Mouse (Mus musculus) left cerebral cortex, postnatal 36 days (tissue): ENCODE measurements around the gene Cntn1. TPM values are rescaled to one million over a fixed set of nuclear protein-coding genes. Genes with fewer than 3 reads are reported as not detected.

Source experiments
- DNase-seq, 2 experiments: peaks; one replicate each; pipeline ENCODE4 v3.0.0; 2021 to 2022; ENCODE audit warnings: low spot score in 2 of 2, mixed read lengths in 1 of 2
- intact Hi-C: fragments of 180-260 bp; cut with DNase I; formaldehyde crosslinking; loops from one replicate; pipeline ENCODE4 v1.15.1; 2025
- total RNA-seq, 2 experiments: library from RNA; stranded (reverse); gene quantifications; 2 replicates each; pipeline ENCODE4 v1.2.3; 2021

The Cntn1 gene
- 100 to 1,000 TPM; 289 to 320 TPM for total RNA-seq

DNA sequence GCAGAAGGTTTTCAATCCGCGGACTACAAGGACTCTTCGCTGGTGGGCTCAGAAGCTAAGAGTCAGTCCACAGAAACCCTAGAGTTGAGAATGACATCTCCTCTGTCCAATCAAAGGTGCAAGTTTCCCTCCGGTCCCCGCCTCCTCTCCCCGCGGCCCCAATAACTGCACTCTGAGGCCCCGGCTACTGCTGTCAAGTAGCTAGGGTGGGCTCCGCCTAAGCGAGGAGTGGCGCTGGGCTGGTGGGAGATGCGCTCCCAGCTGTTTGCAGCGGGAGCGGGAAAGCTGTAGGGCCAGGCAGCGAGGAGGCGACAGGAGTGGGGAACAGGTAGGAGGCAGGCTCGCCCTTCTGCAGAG lies at the start of gene Cntn1:
Cntn1 (plus strand) TSS at position 170 of the 357 bp plus-strand sequence.
- DNase-seq: peak; percentile 91
- intact Hi-C loops: loop anchor here (5.0 kb wide), 3 partner anchors 86 to 181 kb away; no protein-coding TSS in a partner anchor

GRCm38 (mm10) chr15:92001431-92001830 lies 49.5 kb upstream of the Cntn1 start:
- intact Hi-C loops: no loop called here
- DNase-seq: no peak

DNA sequence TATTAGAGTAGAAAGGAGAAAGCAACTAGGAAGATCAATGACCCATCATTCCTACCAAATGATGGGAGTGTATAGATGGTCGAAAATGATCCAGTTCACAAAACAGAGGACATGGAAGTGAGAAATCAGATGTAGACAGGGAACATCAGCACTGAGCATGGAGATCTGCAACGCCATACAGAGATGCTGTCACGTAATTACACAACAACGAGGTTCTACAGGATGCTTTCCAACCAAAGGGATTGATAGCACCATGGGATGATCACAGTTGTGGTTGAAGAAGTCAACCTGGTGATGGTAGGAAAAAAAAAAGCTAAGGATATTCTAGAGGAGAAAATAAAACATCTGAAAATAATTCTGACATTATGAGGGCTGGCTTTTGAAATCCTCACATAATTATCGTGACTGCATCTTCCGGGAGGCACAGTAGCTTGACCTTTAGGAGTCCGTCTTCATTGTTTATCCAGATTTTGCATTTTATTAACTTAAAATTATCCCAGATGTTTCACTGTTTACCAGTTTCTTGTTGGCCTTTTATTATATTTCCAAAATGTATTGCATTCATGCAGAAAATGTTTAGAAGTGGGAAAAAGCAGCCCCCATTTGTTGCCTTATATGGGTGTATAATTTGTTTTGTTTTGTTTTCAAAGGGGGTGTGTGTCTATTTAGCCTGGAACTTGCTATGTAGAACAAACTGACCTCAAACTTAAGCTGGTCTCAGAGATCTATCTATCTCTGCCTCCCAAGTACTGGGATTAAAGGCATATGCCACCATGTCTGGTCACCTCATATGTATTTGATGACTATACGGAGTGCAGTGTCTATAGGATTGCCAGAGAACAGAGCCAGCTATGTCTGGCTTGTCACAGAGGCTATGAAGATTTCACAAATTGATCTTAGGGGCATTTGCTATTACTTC lies 38.5 kb upstream of the Cntn1 start:
- intact Hi-C loops: no loop called here
- no peak for DNase-seq

DNA sequence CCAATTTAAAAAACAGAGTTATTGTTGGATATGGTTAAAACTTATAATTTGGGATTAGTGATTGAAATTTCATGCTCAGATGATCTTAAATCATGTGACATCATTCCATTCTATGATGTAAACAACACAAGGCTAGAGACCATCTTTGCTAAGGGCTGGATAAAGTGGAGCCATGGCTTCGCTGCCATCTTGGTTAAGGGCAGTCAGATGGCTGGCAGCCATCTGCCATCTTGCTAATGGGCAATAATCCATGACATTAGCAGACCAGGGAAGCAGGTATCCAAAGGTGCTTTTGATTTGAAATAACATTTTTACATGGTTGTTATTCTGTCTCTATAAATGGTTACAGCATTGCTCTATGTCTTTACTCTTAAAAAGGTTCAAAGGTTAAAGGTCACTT lies 16.9 kb upstream of the Cntn1 start:
- intact Hi-C loops: no loop called here
- no peak for DNase-seq

- intact Hi-C loops: no loop called here
- no peak for DNase-seq
Measured at GRCm38 (mm10) chr15:92042538-92042937, 8.4 kb upstream of the Cntn1 start.

DNA sequence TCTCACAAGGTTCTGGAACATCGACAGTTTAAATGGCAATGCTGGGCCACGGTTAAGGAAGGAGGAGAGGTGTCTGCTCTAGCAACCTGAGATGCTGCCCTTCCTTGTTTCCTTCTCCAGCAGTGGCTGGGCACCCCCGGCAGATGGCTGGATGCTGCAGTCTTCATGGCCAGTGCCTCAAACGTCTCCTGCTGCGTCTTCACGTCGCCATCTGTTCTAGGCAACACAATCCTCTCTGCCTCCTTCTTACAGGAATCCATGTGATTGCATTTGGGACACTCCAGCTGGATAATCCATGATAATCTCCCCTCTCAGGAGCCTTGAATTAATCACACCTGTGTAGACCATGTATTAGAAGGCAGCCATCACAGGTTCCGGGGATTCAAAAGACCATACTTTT lies 4.9 kb upstream of the Cntn1 start:
- no peak for DNase-seq
- intact Hi-C loops: no loop called here

DNA sequence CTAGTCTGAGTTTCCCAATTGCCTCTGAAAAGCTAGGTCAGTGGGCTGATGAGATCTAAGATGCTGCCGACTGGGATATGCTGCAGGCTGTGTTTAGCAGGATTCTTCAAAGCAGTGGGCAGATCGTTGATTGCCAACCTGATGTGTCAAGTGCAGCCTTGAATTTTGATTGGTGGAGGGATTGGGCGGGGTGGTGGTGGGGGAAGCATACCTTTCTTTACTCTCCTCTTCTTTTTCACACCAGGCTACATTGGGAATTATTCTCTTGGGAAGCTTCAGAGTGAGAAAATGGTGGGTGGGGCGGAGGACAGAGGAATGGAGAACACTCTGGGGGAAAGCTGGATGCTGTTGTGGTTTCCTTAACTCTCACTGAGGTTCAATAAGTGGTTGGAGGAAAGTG lies 2.9 kb upstream of the Cntn1 start:
- intact Hi-C loops: no loop called here
- DNase-seq: peak; percentile 23 to 26

DNA sequence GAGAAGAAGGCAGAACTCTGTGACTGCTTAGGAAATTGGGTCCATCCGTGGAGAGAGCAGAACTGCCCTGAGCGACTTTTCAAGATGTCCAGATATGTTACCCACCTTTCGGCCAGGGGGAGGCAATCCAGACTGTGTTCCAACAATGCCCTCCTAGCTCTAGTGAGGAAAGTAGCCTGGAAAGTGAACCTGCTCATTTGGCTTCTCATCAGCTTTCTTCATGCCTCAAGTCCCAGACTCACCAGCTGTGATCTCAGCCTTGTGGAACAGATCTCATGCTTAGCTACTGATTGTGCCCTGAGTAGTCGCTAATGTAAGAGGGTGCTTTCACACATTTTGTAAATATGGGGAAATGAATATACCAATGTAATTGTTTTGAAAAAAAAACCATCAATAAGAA lies 2.4 kb upstream of the Cntn1 start:
- intact Hi-C loops: no loop called here
- no peak for DNase-seq

DNA sequence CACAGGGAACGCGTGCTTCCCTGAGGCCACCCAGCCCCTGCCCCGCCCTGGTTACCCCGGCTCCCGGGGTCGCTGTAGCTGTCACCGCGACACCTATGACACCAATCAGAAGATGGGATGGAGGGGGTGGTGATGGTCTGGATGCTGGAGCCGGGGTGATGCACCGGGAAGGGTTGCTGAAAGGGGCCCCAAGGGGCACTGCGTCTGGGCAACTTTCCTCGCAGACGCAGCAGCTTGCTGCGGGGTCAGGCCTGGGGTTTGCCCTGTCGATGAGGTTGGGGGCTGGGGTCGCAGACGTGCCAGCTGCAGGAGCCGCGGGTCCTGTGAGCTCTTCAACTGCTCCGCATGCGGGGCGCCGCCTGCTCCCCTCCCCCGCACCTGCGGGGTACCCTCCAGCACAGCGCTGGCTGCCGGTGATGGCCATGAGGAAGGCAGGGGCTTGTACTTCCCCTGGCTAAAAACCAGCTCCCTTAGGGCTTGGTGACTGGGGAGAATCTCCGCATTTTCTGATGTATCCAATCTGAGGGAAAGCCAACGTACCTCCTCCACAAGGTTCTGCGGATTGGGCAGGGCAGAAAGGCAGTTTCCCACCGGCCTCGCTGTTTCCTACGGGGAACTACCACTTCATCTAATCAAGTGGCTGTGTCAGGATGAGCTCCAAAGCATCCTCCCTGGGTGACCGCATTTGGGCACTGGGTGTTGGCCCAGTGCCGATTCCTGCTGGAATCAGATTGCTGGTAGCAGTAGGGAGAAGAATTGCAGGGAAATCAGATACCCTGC lies 578 bp downstream of the Cntn1 start:
- intact Hi-C loops: loop anchor here (5.0 kb wide), 3 partner anchors 86 to 181 kb away; no protein-coding TSS in a partner anchor

GRCm38 (mm10) chr15:92052133-92052463 lies 1.1 kb downstream of the Cntn1 start:
- intact Hi-C loops: loop anchor here (5.0 kb wide), 3 partner anchors 85 to 180 kb away; no protein-coding TSS in a partner anchor
- DNase-seq: no peak

More for the DNA sequence above, 578 bp downstream of the Cntn1 start:
- peak; percentile 74 to 76 for DNase-seq

- no peak for DNase-seq
- intact Hi-C loops: no loop called here
Measured at GRCm38 (mm10) chr15:92057553-92057952, 6.6 kb downstream of the Cntn1 start.

- DNase-seq: no peak
- intact Hi-C loops: no loop called here
Measured at GRCm38 (mm10) chr15:92060986-92061385, 10.0 kb downstream of the Cntn1 start.

GRCm38 (mm10) chr15:92079416-92079815 lies 28.5 kb downstream of the Cntn1 start:
- intact Hi-C loops: no loop called here
- no peak for DNase-seq

DNA sequence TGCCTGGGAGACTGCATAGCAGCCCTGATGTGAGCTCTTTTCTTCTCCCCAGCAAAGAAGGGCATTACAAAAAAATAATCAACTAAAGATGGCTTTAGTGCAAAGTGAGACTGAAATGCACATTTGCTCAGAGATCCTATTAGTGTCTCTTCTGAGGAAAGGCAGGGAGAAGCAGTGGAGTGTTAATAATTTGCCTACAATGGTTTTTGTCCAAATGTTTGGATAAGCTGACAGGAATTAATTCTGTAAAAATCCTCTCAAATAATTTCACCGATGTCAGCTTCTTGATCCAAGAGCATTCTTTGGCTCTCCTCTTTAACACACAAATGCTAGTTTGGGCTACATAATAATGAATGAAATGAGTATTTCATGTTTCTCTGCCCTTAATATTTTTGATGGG lies 34.9 kb downstream of the Cntn1 start:
- no peak for DNase-seq
- intact Hi-C loops: no loop called here

DNA sequence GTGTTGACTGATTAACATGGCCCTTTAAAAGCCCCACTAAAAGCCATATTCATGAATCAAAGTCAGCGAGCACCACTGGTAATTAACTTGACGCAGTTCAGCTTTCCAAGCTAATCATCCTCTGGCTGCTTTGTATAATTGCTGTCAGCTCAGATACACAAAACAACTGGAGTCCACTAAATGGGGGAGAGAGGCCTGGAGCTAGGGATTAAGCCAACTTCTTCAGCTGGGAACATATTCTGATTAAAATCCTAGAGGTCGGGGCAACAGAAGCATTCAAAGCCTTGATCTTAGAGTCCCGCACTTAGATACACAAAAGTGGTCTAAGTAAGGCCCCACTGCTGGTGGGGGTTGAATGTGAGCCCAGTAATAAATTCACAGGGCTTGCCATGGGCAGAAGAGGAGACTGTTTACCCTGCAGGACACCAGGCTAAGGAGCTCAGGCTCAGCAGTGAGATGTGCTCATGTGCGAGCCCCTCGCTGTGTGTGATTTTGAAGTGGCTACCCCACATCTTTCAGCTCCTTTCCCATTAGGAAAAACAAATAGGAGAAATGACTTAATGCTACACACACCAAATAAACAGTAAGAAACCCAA lies 36.8 kb downstream of the Cntn1 start:
- intact Hi-C loops: no loop called here
- no peak for DNase-seq

- intact Hi-C loops: no loop called here
- no peak for DNase-seq
Measured at GRCm38 (mm10) chr15:92090787-92091186, 39.8 kb downstream of the Cntn1 start.

- intact Hi-C loops: no loop called here
- no peak for DNase-seq
Measured at GRCm38 (mm10) chr15:92092041-92092440, 41.1 kb downstream of the Cntn1 start.

GRCm38 (mm10) chr15:92099410-92100174 lies 48.6 kb downstream of the Cntn1 start:
- intact Hi-C loops: no loop called here
- DNase-seq: no peak

DNA sequence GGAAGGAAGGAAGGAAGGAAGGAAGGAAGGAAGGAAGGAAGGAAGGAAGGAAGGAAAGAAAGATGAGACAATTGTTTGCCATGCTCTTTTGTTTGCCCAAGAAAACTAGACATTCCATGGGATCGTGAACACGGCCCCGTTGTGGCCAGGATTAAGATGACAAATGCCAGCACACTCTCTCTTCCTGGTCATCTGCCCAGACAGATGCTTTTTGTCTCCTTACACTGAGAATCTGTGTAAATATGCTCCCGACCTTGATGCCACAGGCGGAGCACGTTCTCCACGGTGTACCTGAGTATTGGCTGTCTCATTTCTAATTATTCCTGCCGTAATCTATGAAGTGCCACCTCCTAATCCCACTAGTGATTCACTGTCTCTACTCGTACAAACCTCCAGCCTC lies 51.0 kb downstream of the Cntn1 start:
- DNase-seq: no peak
- intact Hi-C loops: no loop called here

DNA sequence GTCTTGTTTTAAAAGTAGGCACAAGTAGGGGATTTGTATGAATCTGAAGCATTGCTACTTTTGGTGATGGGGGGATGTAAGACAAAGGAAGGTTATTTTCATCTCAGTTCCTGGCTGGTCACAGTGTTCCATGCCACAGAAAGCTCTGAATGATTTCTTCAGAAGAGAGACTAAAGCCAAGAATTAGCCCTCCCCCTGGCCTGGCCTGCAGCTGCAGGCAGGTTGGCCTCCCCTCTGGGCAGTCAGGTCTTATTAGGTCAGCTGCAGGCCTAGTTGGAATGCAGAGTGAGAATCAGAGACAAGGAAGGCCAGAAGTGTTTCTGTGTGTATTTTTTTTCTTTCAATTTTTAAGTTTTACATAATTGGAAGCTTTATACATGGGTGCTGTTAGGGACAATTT lies 61.5 kb downstream of the Cntn1 start:
- intact Hi-C loops: no loop called here
- no peak for DNase-seq
